ENCODE assay signal across 25 mouse cellular contexts in genomic region chr1:171413608-171414007, GRCm38 (mm10). TPM values are rescaled to one million over a fixed set of nuclear protein-coding genes. Genes with fewer than 3 reads are reported as not detected.
DNase-seq lines count a peak whose midpoint lies in the region; ATAC-seq and TF ChIP-seq lines count a peak whose summit lies in the region.
"Had no signal": no experiment of that assay in that cellular context is flagged by ENCODE, and none has a peak within 500 bp of the region (broad histone marks: within the 10 kb centered on the region; RNA-seq: fewer than 3 reads in every experiment).

No protein-coding gene starts in this region.

- H3K9ac ChIP-seq in forebrain, embryonic 11.5 days (ENCODE audit: low read length): no peak overlapping the region
- H3K9ac ChIP-seq in midbrain, embryonic 12.5 days (replicated peaks): no peak overlapping the region
- no peak overlapping the region for H3K9ac ChIP-seq in midbrain, postnatal 0 days (replicated peaks; ENCODE audit: low read length, poor library complexity, severe bottlenecking)
- no peak overlapping the region for H3K9ac ChIP-seq in hindbrain, embryonic 14.5 days
- no peak overlapping the region for H3K9ac ChIP-seq in neural tube, embryonic 15.5 days (replicated peaks)
- H3K9ac ChIP-seq: lung, embryonic 15.5 days; stomach, embryonic 15.5 days had no signal

- no peak for DNase-seq in forebrain, embryonic 10.5 days (ENCODE audit: extremely low spot score, low spot score)
- no peak for DNase-seq in forebrain, embryonic 11.5 days (ENCODE audit: low spot score)
- DNase-seq in midbrain, postnatal 0 days (ENCODE audit: low spot score): no peak
- no peak for DNase-seq in hindbrain, embryonic 14.5 days (ENCODE audit: low spot score)
- DNase-seq in kidney, adult 8-10 months: no peak
- DNase-seq in layer of hippocampus, postnatal 36 days: no peak
- DNase-seq: adrenal gland, postnatal 25 days; cerebellum, adult 2 months; heart, postnatal 10 days; kidney, adult 9 months; kidney, postnatal 36 days; right cerebral cortex, adult 18-20 months; spleen, adult 18-20 months; thymus, postnatal 14 days had no signal

- no peak for TF ChIP-seq CTCF in midbrain, postnatal 0 days (IDR thresholded peaks at IDR 0.05)

- peaks cover 58% of the 10 kb centered on the region for H3K36me3 ChIP-seq in forebrain, embryonic 10.5 days (replicated peaks)
- peaks cover 15% of the 10 kb centered on the region; the same call in 1 of the 2 replicates for H3K36me3 ChIP-seq in forebrain, embryonic 11.5 days (ENCODE audit: control insufficient read depth, insufficient read depth, low read length)
- H3K36me3 ChIP-seq in midbrain, embryonic 12.5 days: peaks cover 38% of the 10 kb centered on the region
- H3K36me3 ChIP-seq in midbrain, postnatal 0 days (ENCODE audit: insufficient read depth, low read length): peaks cover 30% of the 10 kb centered on the region
- peaks cover 35% of the 10 kb centered on the region for H3K36me3 ChIP-seq in hindbrain, embryonic 14.5 days (replicated peaks; ENCODE audit: control insufficient read depth, insufficient read depth)
- H3K36me3 ChIP-seq in neural tube, embryonic 15.5 days: peaks cover 34% of the 10 kb centered on the region

- no peak for ATAC-seq in forebrain, embryonic 11.5 days (replicated peaks; ENCODE audit: low FRiP score)
- ATAC-seq in midbrain, embryonic 12.5 days (ENCODE audit: low FRiP score, low read depth): no peak
- ATAC-seq in midbrain, postnatal 0 days (ENCODE audit: low FRiP score): no peak
- no peak for ATAC-seq in hindbrain, embryonic 14.5 days (ENCODE audit: low FRiP score)
- no peak for ATAC-seq in neural tube, embryonic 15.5 days (ENCODE audit: low FRiP score)
- ATAC-seq: activated CD4-positive, CD25-positive, alpha-beta regulatory T cell, adult 4 months; CD4-positive, CD25-positive, alpha-beta regulatory T cell, adult 4 months; inflammation-experienced regulatory T-cells, adult 6 months had no signal

- H3K4me3 ChIP-seq in forebrain, embryonic 10.5 days: peak overlapping the region; percentile 97; the same call in 1 of the 2 replicates
- H3K4me3 ChIP-seq in forebrain, embryonic 11.5 days (ENCODE audit: low read depth, low read length): no peak overlapping the region
- H3K4me3 ChIP-seq in midbrain, embryonic 12.5 days: no peak overlapping the region
- H3K4me3 ChIP-seq in midbrain, postnatal 0 days (ENCODE audit: low read depth, low read length): no peak overlapping the region
- no peak overlapping the region for H3K4me3 ChIP-seq in hindbrain, embryonic 14.5 days (replicated peaks; ENCODE audit: low read length)
- H3K4me3 ChIP-seq in neural tube, embryonic 15.5 days (replicated peaks): peak overlapping the region; percentile 74; the same call in 1 of the 2 replicates
- H3K4me3 ChIP-seq: erythroblast, embryonic 14.5 days; heart, embryonic 10.5 days had no signal

- H3K4me1 ChIP-seq in forebrain, embryonic 10.5 days: peaks cover 26% of the 10 kb centered on the region
- H3K4me1 ChIP-seq in forebrain, embryonic 11.5 days (replicated peaks; ENCODE audit: control insufficient read depth, insufficient read depth, low read length): peaks cover 3% of the 10 kb centered on the region; the same call in 1 of the 2 replicates
- peaks cover 21% of the 10 kb centered on the region for H3K4me1 ChIP-seq in midbrain, embryonic 12.5 days
- H3K4me1 ChIP-seq in midbrain, postnatal 0 days (ENCODE audit: insufficient read depth, low read length): no peaks in the 10 kb centered on the region
- peaks cover 12% of the 10 kb centered on the region for H3K4me1 ChIP-seq in hindbrain, embryonic 14.5 days (replicated peaks; ENCODE audit: control insufficient read depth, insufficient read depth, low read length)
- H3K4me1 ChIP-seq in neural tube, embryonic 15.5 days: peaks cover 21% of the 10 kb centered on the region

- no peak overlapping the region for H3K4me2 ChIP-seq in forebrain, embryonic 11.5 days (ENCODE audit: low read depth, low read length, severe bottlenecking)
- peak overlapping the region; percentile 59; the same call in 1 of the 2 replicates for H3K4me2 ChIP-seq in midbrain, embryonic 12.5 days (replicated peaks)
- H3K4me2 ChIP-seq in midbrain, postnatal 0 days (ENCODE audit: low read depth, low read length, poor library complexity, severe bottlenecking): no peak overlapping the region
- H3K4me2 ChIP-seq in hindbrain, embryonic 14.5 days (replicated peaks): peak overlapping the region; percentile 51
- H3K4me2 ChIP-seq in neural tube, embryonic 15.5 days: peak overlapping the region; percentile 62
- H3K4me2 ChIP-seq: lung, embryonic 15.5 days had no signal

- WGBS in forebrain, embryonic 10.5 days: 77% methylated on average over 8 of the region's 8 CpGs
- 78% methylated on average over 8 of the region's 8 CpGs for WGBS in forebrain, embryonic 11.5 days
- 79% methylated on average over 8 of the region's 8 CpGs for WGBS in midbrain, embryonic 12.5 days
- 76% methylated on average over 8 of the region's 8 CpGs for WGBS in midbrain, postnatal 0 days
- whole genome bisulfite sequencing in hindbrain, embryonic 14.5 days: 73% methylated on average over 8 of the region's 8 CpGs
- 74% methylated on average over 8 of the region's 8 CpGs for WGBS in neural tube, embryonic 15.5 days

- no peaks in the 10 kb centered on the region for H3K9me3 ChIP-seq in forebrain, embryonic 10.5 days
- H3K9me3 ChIP-seq in forebrain, embryonic 11.5 days (ENCODE audit: control insufficient read depth, low read length): no peaks in the 10 kb centered on the region
- no peaks in the 10 kb centered on the region for H3K9me3 ChIP-seq in midbrain, embryonic 12.5 days
- no peaks in the 10 kb centered on the region for H3K9me3 ChIP-seq in midbrain, postnatal 0 days (ENCODE audit: low read length)
- H3K9me3 ChIP-seq in hindbrain, embryonic 14.5 days (ENCODE audit: control insufficient read depth, low read length): no peaks in the 10 kb centered on the region
- H3K9me3 ChIP-seq in neural tube, embryonic 15.5 days (replicated peaks): no peaks in the 10 kb centered on the region
- H3K9me3 ChIP-seq: embryonic facial prominence, embryonic 10.5 days; heart, embryonic 10.5 days; lung, embryonic 15.5 days; stomach, embryonic 15.5 days had no signal

- peaks cover 13% of the 10 kb centered on the region for H3K27me3 ChIP-seq in forebrain, embryonic 10.5 days (ENCODE audit: poor library complexity, severe bottlenecking)
- no peaks in the 10 kb centered on the region for H3K27me3 ChIP-seq in forebrain, embryonic 11.5 days (ENCODE audit: control insufficient read depth, insufficient read depth, low read length)
- H3K27me3 ChIP-seq in midbrain, embryonic 12.5 days: peaks cover 7% of the 10 kb centered on the region
- H3K27me3 ChIP-seq in midbrain, postnatal 0 days (ENCODE audit: insufficient read depth, low read length): peaks cover 4% of the 10 kb centered on the region; the same call in 1 of the 2 replicates
- peaks cover 10% of the 10 kb centered on the region for H3K27me3 ChIP-seq in hindbrain, embryonic 14.5 days (ENCODE audit: control insufficient read depth, insufficient read depth, low read length)
- H3K27me3 ChIP-seq in neural tube, embryonic 15.5 days (replicated peaks): peaks cover 7% of the 10 kb centered on the region
- H3K27me3 ChIP-seq: stomach, embryonic 15.5 days had no signal

- no peak overlapping the region for H3K27ac ChIP-seq in forebrain, embryonic 10.5 days
- H3K27ac ChIP-seq in forebrain, embryonic 11.5 days (ENCODE audit: low read depth, low read length): no peak overlapping the region
- no peak overlapping the region for H3K27ac ChIP-seq in midbrain, embryonic 12.5 days (replicated peaks)
- H3K27ac ChIP-seq in midbrain, postnatal 0 days (ENCODE audit: low read depth, low read length): no peak overlapping the region
- H3K27ac ChIP-seq in hindbrain, embryonic 14.5 days: no peak overlapping the region
- no peak overlapping the region for H3K27ac ChIP-seq in neural tube, embryonic 15.5 days (replicated peaks)
- H3K27ac ChIP-seq: embryonic facial prominence, embryonic 10.5 days; heart, embryonic 10.5 days; lung, embryonic 15.5 days; macrophage had no signal

RNA-seq across cellular contexts. Expression of gene Usf1, which starts 2.5 kb away (rescaled TPM):
- polyA plus RNA-seq in forebrain, embryonic 10.5 days (2016; fragmentation: Nextera tagmentation; extraction: Ambion mirVana): 128 and 132 TPM in 2 replicates
- 152 and 170 TPM in 2 replicates for polyA plus RNA-seq in forebrain, embryonic 11.5 days (2014; fragmentation: Nextera tagmentation; extraction: Ambion mirVana)
- 175 and 190 TPM in 2 replicates for polyA plus RNA-seq in midbrain, embryonic 12.5 days (2016; fragmentation: Nextera tagmentation; extraction: Ambion mirVana)
- 134 and 156 TPM in 2 replicates for total RNA-seq in midbrain, postnatal 0 days (2014; rRNA removed)
- polyA plus RNA-seq in midbrain, postnatal 0 days (2015; fragmentation: Nextera tagmentation; extraction: Ambion mirVana): 160 and 167 TPM in 2 replicates
- polyA plus RNA-seq in hindbrain, embryonic 14.5 days (2014; fragmentation: Nextera tagmentation; extraction: Ambion mirVana): 166 and 175 TPM in 2 replicates
- 131 and 149 TPM in 2 replicates for polyA plus RNA-seq in neural tube, embryonic 15.5 days (2015; fragmentation: Nextera tagmentation; extraction: Ambion mirVana)
- total RNA-seq in layer of hippocampus, postnatal 36 days (2021): 100 to 1,000 TPM; 114 to 132 TPM

RNA-seq across cellular contexts. Expression of gene Tstd1, which starts 5.1 kb away (rescaled TPM):
- polyA plus RNA-seq in forebrain, embryonic 10.5 days (2016; fragmentation: Nextera tagmentation; extraction: Ambion mirVana): 6.1 and 6.5 TPM in 2 replicates
- polyA plus RNA-seq in forebrain, embryonic 11.5 days (2014; fragmentation: Nextera tagmentation; extraction: Ambion mirVana): 4.1 and 5.6 TPM in 2 replicates
- 9.9 and 10.5 TPM in 2 replicates for polyA plus RNA-seq in midbrain, embryonic 12.5 days (2016; fragmentation: Nextera tagmentation; extraction: Ambion mirVana)
- total RNA-seq in midbrain, postnatal 0 days (2014; rRNA removed): not detected in 2 replicates
- polyA plus RNA-seq in midbrain, postnatal 0 days (2015; fragmentation: Nextera tagmentation; extraction: Ambion mirVana): 3.1 and 3.9 TPM in 2 replicates
- polyA plus RNA-seq in hindbrain, embryonic 14.5 days (2014; fragmentation: Nextera tagmentation; extraction: Ambion mirVana): 2.4 and 3.1 TPM in 2 replicates
- 4.9 and 6.2 TPM in 2 replicates for polyA plus RNA-seq in neural tube, embryonic 15.5 days (2015; fragmentation: Nextera tagmentation; extraction: Ambion mirVana)
- total RNA-seq in layer of hippocampus, postnatal 36 days (2021): 1 to 10 TPM; 4.1 to 5.9 TPM
- polyA plus RNA-seq: erythroblast, embryonic 14.5 days; macrophage had no signal

RNA-seq across cellular contexts. Expression of gene F11r, which starts 23.7 kb away (rescaled TPM):
- polyA plus RNA-seq in forebrain, embryonic 10.5 days (2016; fragmentation: Nextera tagmentation; extraction: Ambion mirVana): 16.2 and 16.5 TPM in 2 replicates
- 12.8 and 13.4 TPM in 2 replicates for polyA plus RNA-seq in forebrain, embryonic 11.5 days (2014; fragmentation: Nextera tagmentation; extraction: Ambion mirVana)
- polyA plus RNA-seq in midbrain, embryonic 12.5 days (2016; fragmentation: Nextera tagmentation; extraction: Ambion mirVana): 10.1 and 12.4 TPM in 2 replicates
- 6.6 and 9.2 TPM in 2 replicates for total RNA-seq in midbrain, postnatal 0 days (2014; rRNA removed)
- 7.6 and 8.9 TPM in 2 replicates for polyA plus RNA-seq in midbrain, postnatal 0 days (2015; fragmentation: Nextera tagmentation; extraction: Ambion mirVana)
- polyA plus RNA-seq in hindbrain, embryonic 14.5 days (2014; fragmentation: Nextera tagmentation; extraction: Ambion mirVana): 12.8 and 14.0 TPM in 2 replicates
- polyA plus RNA-seq in neural tube, embryonic 15.5 days (2015; fragmentation: Nextera tagmentation; extraction: Ambion mirVana): 11.8 and 27.5 TPM in 2 replicates
- 1 to 10 TPM; 5.0 to 6.6 TPM for total RNA-seq in layer of hippocampus, postnatal 36 days (2021)
- polyA plus RNA-seq: erythroblast, embryonic 14.5 days had no signal

RNA-seq across cellular contexts. Expression of gene Arhgap30, which starts 24.9 kb away (rescaled TPM):
- 0.74 and 0.91 TPM in 2 replicates for polyA plus RNA-seq in forebrain, embryonic 10.5 days (2016; fragmentation: Nextera tagmentation; extraction: Ambion mirVana)
- polyA plus RNA-seq in forebrain, embryonic 11.5 days (2014; fragmentation: Nextera tagmentation; extraction: Ambion mirVana): 0.49 and 0.53 TPM in 2 replicates
- polyA plus RNA-seq in midbrain, embryonic 12.5 days (2016; fragmentation: Nextera tagmentation; extraction: Ambion mirVana): 1.0 and 1.4 TPM in 2 replicates
- 0.82 and 1.1 TPM in 2 replicates for total RNA-seq in midbrain, postnatal 0 days (2014; rRNA removed)
- 0.75 and 0.81 TPM in 2 replicates for polyA plus RNA-seq in midbrain, postnatal 0 days (2015; fragmentation: Nextera tagmentation; extraction: Ambion mirVana)
- polyA plus RNA-seq in hindbrain, embryonic 14.5 days (2014; fragmentation: Nextera tagmentation; extraction: Ambion mirVana): 0.31 and 0.71 TPM in 2 replicates
- polyA plus RNA-seq in neural tube, embryonic 15.5 days (2015; fragmentation: Nextera tagmentation; extraction: Ambion mirVana): 0.88 and 6.0 TPM in 2 replicates
- 1 to 10 TPM; 2.0 to 2.1 TPM for total RNA-seq in layer of hippocampus, postnatal 36 days (2021)

RNA-seq across cellular contexts. Expression of gene Nectin4, which starts 43.7 kb away (rescaled TPM):
- polyA plus RNA-seq in forebrain, embryonic 10.5 days (2016; fragmentation: Nextera tagmentation; extraction: Ambion mirVana): 0.92 and 0.94 TPM in 2 replicates
- polyA plus RNA-seq in forebrain, embryonic 11.5 days (2014; fragmentation: Nextera tagmentation; extraction: Ambion mirVana): 0.90 and 1.2 TPM in 2 replicates
- polyA plus RNA-seq in midbrain, embryonic 12.5 days (2016; fragmentation: Nextera tagmentation; extraction: Ambion mirVana): 0.88 and 1.4 TPM in 2 replicates
- total RNA-seq in midbrain, postnatal 0 days (2014; rRNA removed): 4.7 and 9.3 TPM in 2 replicates
- 4.8 TPM in 2 replicates for polyA plus RNA-seq in midbrain, postnatal 0 days (2015; fragmentation: Nextera tagmentation; extraction: Ambion mirVana)
- polyA plus RNA-seq in hindbrain, embryonic 14.5 days (2014; fragmentation: Nextera tagmentation; extraction: Ambion mirVana): 2.3 TPM in 2 replicates
- polyA plus RNA-seq in neural tube, embryonic 15.5 days (2015; fragmentation: Nextera tagmentation; extraction: Ambion mirVana): 3.7 and 5.6 TPM in 2 replicates
- total RNA-seq in layer of hippocampus, postnatal 36 days (2021): 1 to 10 TPM; 3.6 to 4.7 TPM
- polyA plus RNA-seq: erythroblast, embryonic 14.5 days had no signal

Comparison
In these comparisons a context has a peak if more than half of its experiments do, and no peak if none do; other contexts are left out.
1. H3K4me3 ChIP-seq: peak in forebrain, embryonic 10.5 days (single experiment) and neural tube, embryonic 15.5 days (single experiment); none in forebrain, embryonic 11.5 days (single experiment), midbrain, embryonic 12.5 days (single experiment), midbrain, postnatal 0 days (single experiment) and hindbrain, embryonic 14.5 days (single experiment).
2. H3K4me2 ChIP-seq: peak in midbrain, embryonic 12.5 days (single experiment), hindbrain, embryonic 14.5 days (single experiment) and neural tube, embryonic 15.5 days (single experiment); none in forebrain, embryonic 11.5 days (single experiment) and midbrain, postnatal 0 days (single experiment).